Mouse (Mus musculus) lung, postnatal 10 days (tissue): ENCODE results near the gene Mapk6.
"Not testable (repeated sequence)": the region's sequence is repeated elsewhere in the genome, so short reads cannot be mapped to it uniquely, and the experiment has no call there.

Experiments used
- DNase-seq: peaks from one replicate; pipeline ENCODE4 v3.0.0; 2021

Mapk6 gene

DNA sequence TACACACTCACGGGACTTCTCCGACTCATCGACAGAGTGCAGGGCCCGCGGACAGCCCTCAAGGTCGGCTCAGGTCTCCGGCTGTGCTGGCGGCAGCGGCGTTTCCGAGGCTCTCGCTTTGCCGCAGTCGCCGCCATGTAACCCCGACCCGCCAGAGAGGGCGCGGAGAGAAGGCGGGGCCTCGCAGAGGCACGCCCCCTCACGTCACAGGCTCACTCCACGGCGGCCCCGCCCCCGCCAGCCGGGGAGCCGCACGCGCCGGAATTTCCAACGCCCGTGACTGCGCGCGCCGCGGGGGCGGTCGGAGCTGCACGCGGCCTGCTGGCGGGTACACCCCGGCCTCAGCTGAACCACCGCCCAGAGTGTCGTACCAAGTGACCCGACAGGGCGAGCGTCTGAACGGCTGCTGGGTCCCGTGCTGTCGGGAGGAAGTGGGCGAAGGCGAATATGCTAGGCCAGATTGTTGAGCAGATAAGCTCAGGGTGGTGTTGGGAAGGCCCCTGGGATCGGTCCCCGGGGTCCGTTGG, at the start of gene Mapk6:
Mapk6 (minus strand) TSS at position 154 of the 527 bp plus-strand sequence.
- DNase-seq, result peak; percentile 98

DNA sequence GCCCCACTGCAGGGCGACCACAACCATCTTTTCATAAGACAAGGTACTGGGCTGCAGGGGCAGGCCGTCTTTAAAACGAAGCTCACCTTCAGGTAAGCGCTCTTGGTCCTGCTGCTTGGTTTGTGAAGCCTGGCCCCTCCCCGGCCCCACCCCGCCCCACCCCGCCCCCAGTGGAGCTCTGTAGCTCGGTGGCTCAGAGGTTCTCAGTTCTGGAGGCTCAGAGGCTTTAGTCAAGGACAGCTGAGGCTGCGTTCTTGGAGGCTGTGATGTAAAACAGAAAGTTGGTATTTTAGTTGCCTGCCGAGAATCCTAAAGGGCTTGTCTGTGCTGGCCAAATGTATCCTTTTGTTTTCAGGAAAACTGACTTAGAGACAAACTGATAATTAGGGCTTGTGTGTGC, 45.9 kb upstream of the Mapk6 start:
- DNase-seq, result no peak

DNA sequence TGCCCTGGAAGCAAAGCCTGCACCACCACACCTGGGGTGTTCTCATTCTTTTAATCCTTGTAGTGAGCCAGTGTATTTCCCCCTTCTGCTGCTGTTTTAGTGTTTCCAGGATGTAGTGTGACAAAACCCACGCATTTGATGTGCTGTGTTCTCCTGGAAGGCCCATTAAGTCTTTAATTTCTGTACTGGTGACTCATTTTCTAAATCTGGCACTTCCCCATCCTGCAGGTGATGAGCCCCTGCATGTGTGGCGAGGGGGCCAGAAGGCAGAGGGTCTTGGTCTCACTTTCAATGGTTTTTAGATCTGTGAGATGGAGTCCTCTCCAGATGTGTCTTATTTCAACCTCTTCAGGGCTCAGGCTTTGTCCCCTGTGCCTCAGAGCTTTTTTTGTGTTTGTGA, 44.2 kb upstream of the Mapk6 start:
- no peak for DNase-seq

DNA sequence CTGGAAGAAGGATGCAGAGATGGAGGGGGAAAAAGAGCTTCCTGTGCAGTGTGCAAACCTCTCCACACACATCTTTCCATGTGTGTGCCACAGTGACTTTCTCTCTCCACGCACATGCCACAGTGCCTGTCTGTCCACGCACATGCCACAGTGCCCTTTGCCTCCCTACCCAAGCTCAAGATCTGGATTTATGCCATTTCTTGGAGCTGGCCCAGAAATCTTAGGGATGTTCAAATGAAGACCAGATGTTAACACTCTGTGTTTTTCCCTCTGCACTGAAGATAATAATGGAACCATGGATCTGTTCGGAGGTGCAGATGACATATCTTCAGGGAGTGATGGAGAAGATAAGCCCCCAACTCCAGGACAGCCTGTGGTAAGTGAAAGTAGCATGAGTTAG, 38.2 kb upstream of the Mapk6 start:
- no peak for DNase-seq

DNA sequence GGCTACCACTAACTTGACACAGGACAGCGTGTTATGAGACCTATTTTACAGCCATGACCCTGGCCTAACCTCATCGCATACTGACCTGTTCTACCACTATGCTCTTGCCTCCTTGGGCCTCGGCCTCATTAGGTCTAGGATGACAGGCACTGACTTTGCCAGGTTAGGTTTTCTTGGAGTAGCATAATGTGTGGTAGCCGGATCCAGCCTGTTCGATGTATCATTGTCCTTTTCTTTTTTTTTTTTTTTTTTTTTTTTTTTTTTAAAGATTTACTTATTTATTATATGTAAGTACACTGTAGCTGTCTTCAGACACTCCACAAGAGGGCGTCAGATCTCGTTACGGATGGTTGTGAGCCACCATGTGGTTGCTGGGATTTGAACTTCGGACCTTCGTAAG, 36.8 kb upstream of the Mapk6 start:
- DNase-seq, result not testable (repeated sequence)

GRCm38 (mm10) chr9:75444981-75445380, 35.2 kb upstream of the Mapk6 start:
- no peak for DNase-seq

DNA sequence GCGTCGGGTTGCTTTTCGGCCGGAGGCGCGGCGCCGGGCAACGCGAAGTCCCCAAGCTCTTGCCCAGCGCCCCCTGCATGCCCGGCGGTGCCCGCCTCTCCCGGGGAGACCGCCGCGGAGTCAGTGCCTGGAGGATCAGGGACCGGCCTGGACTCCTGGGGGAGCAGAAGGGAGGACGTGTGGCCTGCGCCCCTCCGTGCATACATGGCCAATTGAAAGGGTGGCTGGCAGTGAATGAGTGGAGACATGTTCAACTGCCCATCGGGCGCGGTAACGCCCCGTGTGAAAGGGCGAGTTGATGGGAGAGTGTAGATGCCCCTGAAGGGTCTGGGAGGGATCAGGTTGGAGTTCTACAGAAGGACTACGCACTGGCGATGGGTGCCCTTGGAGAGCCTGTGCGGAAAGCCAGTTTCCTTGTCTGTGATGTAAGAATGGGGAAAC, 31.9 kb upstream of the Mapk6 start:
- DNase-seq, result no peak

DNA sequence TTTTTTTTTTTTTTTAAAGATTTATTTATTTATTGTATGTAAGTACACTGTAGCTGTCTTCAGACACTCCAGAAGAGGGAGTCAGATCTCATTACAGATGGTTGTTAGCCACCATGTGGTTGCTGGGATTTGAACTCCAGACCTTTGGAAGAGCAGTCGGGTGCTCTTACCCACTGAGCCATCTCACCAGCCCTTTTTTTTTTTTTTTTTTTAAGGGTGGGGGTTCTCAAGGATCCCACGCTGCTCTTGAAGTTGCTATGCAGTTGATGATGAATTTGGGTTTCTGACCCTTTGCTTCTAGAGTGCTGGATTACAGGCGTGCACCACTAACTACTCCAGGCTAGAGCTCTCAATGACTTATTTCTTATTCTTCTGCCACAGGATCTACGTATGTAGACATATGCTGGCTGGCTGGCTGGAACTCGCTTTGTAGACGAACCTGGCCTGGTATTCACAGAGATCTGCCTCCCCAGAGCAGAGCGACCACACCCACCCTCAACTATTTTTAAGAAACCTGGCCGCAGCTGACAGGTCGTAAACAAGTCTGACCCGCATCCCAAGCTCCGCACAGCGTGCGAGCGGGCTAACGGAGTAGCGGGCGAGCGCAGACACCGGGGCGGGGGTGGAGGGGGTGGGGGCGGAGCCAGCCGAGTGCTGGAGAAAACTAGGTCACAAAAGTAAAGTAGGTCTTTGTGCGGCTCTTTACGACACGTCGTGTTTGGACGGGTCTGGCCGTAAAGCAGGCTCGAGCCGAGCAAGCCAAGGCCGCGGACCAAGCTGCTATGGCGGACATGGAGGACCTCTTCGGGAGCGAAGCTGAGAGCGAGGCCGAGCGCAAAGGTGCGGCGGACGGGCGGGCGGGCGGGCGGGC, 31.2 kb upstream of the Mapk6 start, which contains the start of gene Leo1:
Leo1 (plus strand) TSS at position 729 of the 871 bp plus-strand sequence.
- DNase-seq, result peak; percentile 93

DNA sequence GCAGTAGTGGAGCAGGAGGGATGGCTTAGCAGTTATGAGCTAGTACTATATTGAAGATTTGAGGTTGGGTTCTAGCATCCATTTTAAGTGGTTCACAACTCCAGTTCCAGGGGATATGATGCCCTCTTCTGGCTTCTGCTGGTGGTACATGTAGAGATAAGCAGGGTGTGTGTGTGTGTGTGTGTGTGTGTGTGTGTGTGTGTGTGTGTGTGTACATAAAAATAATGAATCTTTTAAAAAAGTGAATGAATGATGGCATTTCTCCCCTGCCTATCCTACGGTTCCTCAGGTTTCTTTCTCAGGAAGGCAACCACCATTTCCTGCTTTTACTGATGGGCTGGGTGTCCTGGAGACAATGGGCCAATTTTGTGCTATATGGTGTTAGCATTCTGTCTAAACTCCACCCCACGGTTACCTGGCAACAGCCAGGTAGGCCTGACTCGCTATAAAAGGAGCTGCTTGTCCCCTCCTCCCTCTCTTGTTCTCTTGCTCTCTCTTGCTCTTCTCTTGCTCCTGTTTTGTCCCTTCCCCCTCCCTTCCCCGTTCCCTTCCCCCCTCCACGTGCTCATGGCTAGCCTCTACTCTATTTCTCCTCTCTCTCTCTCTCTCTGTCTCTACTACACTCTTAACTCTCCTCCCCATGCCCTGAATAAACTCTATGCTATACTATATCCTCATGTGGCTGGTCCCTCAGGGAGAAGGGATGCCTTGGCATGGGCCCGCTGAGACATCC, 28.0 kb upstream of the Mapk6 start:
- DNase-seq, result peak; percentile 65

DNA sequence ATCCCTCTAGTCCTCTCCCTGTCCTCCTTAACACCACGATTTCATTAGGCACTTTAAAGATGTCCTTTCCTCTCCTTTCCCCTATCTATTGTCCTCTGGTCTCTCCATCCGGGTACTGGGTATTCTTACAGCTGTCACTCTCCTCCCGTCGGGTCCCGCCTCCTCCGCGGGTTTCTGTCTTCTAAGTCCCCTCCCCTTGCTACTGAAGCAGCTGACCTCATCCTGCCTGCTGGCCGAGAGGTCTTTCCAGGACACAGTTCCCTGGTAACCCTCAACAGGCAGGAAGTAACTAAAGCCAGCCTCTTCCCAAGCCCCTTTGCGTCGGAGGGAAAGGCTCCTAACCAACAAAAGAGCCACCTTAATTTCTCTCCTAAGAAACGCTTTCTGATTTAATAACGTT, 26.1 kb upstream of the Mapk6 start:
- peak; percentile 96 for DNase-seq

- DNase-seq, result peak; percentile 34
Observed at GRCm38 (mm10) chr9:75435291-75435690, 25.5 kb upstream of the Mapk6 start.

- no peak for DNase-seq
Observed at GRCm38 (mm10) chr9:75434872-75435271, 25.1 kb upstream of the Mapk6 start.

DNA sequence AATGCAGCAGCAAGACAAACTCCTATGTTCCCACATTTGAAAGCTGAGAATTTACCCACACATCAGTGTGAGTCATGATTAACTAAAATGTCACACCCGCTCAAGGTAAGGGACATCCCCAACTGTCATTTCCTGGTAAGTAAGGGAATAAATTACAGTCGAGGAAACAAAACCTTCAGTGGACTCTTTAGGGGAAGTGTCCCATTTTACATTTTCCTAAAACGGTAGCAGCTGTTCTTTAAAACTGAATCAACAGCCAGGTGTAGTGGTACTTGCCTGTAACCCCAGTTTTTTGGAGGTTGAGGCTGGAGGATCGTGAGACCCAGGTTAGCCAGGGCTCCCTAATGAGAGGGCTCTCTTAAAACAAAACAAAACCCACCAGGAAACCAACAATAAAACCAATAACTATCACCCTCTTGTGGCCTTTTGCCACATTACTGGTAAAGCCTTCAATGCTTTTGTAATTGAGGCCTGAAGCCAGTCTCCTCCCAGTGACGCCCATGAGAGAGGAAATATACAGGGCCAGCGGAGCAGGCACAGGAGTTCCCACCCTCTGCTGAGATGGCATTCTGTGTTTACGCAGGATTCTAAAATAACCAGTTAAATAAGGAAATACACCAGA, 24.5 kb upstream of the Mapk6 start:
- DNase-seq, result peak; percentile 92

- no peak for DNase-seq
Observed at GRCm38 (mm10) chr9:75432694-75433093, 22.9 kb upstream of the Mapk6 start.

- no peak for DNase-seq
Observed at GRCm38 (mm10) chr9:75430822-75431621, 21.2 kb upstream of the Mapk6 start.

GRCm38 (mm10) chr9:75429657-75430056, 19.9 kb upstream of the Mapk6 start:
- no peak for DNase-seq

DNA sequence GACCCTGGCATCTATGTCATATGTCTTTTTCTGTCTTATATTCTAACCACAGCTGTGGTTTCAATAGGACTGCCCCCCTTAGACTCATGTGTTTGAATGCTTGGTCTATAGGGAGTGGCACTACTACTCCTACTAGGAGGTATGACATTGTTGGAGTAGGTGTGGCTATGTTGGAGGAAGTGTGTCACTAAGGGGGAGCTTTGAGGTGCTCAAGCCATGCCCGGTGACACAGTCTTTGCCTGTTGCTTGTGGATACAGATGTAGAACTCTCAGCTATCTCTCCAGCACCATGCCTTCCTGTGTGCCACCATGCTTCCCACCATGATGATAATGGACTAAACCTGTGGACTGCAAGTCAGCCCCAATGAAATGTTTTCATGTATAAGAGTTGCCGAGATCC, 19.2 kb upstream of the Mapk6 start:
- no peak for DNase-seq

DNA sequence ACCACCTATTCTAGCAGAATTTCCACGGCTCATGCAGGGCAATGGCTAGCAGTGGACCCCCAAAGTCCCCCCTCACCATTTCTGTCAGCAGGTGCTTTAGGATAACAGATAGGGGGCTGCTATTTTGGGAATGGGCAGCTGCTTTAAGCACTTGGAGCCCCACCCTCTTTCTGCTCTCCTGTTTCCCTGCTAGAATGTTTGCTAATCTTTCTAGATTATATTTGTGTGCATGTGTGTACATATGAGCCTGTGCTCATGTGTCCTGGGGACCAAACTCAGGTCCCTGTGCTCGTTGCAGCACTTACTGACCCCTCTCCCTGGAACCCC, 18.4 kb upstream of the Mapk6 start:
- no peak for DNase-seq

DNA sequence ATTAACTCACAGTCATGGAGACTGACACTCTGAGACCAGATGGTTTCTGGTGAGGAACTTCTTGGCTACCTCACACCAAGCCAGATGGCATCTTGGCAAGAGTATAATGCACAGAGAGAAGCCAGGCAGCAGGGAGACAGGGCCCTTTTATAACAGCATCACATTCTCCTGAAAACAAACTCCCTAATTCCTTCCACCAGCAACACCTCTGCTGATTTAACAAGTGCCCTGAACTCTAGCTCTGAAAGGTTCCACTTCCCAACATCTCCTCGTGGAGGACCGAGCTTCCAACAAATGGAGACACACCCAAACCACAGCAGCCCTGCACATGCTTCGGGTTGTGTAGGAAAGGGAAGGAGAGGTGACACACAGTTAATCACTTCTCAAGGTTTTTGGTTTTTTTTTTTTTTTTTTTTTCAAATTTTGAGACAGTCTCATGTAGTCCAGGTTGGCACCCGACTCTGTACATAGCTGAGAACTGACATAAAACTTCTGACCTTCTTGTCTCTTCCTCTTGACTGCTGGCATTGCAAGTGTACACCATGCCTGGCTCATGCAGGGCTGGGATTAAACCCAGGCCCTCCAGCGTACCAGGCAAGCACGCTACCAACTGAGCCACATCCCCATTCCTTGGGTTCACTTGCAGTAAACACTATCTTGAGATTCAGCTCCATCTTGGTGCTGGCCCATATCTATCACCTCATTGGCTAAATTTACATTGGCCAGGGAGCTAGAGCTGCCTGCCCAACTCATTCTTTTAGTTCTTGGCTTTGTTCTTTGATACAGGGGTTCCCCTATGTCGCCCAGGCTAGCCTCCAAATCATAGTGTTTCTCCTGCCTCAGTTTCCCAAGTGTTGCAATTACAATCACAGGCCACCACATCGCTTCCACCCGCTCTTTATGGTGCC, 17.8 kb upstream of the Mapk6 start:
- peak; percentile 57 for DNase-seq

GRCm38 (mm10) chr9:75425796-75426391, 16.1 kb upstream of the Mapk6 start:
- no peak for DNase-seq
